In the genomic region with DNA sequence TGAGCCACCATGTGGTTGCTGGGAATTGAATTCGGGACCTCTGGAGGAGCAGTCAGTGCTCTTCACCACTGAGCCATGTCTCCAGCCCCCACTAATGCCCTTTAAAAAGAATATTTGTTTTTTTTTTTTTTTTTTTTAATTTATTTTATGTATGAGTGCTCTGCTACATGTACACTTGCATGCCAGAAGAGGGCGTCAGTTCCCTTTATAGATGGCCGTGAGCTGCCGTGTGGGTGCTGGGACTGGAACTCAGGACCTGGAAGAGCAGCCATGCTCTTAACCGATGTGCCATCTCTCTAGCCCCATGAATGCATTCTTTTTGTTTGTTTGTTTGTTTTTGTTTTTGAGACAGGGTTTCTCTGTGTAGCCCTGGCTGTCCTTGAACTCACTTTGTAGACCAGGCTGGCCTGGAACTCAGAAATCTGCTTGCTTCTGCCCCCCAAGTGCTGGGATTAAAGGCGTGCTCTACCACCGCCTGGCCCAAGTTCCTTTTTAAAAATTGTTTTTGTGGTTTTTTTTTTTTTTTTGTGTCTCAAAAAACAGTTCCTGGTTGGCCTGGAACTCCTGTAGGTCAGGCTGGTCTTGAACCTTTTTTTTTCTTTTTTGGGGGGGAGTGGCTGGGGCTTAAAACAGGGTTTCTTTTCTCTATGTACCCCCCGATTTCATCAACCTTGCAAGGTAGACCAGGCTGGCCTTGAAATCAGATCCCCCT, we compare ENCODE assay signal across 17 mouse cellular contexts. TPM values are rescaled to one million over a fixed set of nuclear protein-coding genes. Genes with fewer than 3 reads are reported as not detected.
DNase-seq lines count a peak whose midpoint lies in the region; ATAC-seq and TF ChIP-seq lines count a peak whose summit lies in the region.
"Had no signal": no experiment of that assay in that cellular context is flagged by ENCODE, and none has a peak within 500 bp of the region (broad histone marks: within the 10 kb centered on the region; RNA-seq: fewer than 3 reads in every experiment).

No protein-coding gene starts in this region.

- DNase-seq in layer of hippocampus, adult 2 months (ENCODE audit: low spot score in 2 of 2) = no peak
- DNase-seq in layer of hippocampus, adult 18-20 months (ENCODE audit: low spot score in 2 of 2) = no peak
- DNase-seq in A20 (ENCODE audit: low read depth, low spot score) = peak; percentile 69
- DNase-seq in ES-CJ7 (ENCODE audit: low read depth, low spot score) = peak; percentile 55
- DNase-seq in gastrocnemius, postnatal 10 days = no peak
- DNase-seq: adrenal gland, postnatal 14 days; cerebellum, adult 9-11 months; embryo, embryonic 11 days; kidney, adult 2 months; lung, adult 18-20 months; thymus, adult 2 months had no signal

- no peaks in the 10 kb centered on the region for H3K36me3 ChIP-seq in macrophage (ENCODE audit: inconsistent target)
- H3K36me3 ChIP-seq: neural tube, embryonic 15.5 days had no signal

- peaks cover 96% of the 10 kb centered on the region for H3K79me2 ChIP-seq in macrophage (ENCODE audit: inconsistent target)

- no peak overlapping the region for H3K27ac ChIP-seq in layer of hippocampus, adult 2 months
- 0 out of 2 replicates have a peak overlapping the region, but pooled peaks have one; percentile 13 for H3K27ac ChIP-seq in macrophage
- H3K27ac ChIP-seq: forebrain, embryonic 13.5 days; limb, embryonic 10.5 days; neural tube, embryonic 15.5 days had no signal

- 62% methylated on average over 8 of the region's 8 CpGs for WGBS in macrophage (ENCODE audit: missing documents)

- no peak overlapping the region for H3K4me3 ChIP-seq in layer of hippocampus, adult 2 months
- no peak overlapping the region for H3K4me3 ChIP-seq in macrophage (ENCODE audit: inconsistent target)
- H3K4me3 ChIP-seq: forebrain, embryonic 13.5 days; limb, embryonic 10.5 days; neural tube, embryonic 15.5 days had no signal

- TF ChIP-seq CTCF in layer of hippocampus, adult 2 months (conservative IDR thresholded peaks at IDR 0.05) = peak; percentile 43

- no peak for ATAC-seq in erythroid progenitor cell, adult 5-6 weeks (replicated peaks; ENCODE audit: low FRiP score, poor library complexity, severe bottlenecking)
- ATAC-seq: forebrain, embryonic 13.5 days; hindbrain, embryonic 16.5 days had no signal

RNA-seq across cellular contexts. Expression of a gene that starts 5.0 kb away (rescaled TPM):
- total RNA-seq in layer of hippocampus, adult 2 months (2021) = 10 to 100 TPM; 27.8 to 37.7 TPM
- 10 to 100 TPM; 30.0 to 33.8 TPM for total RNA-seq in layer of hippocampus, adult 18-20 months (2021)
- 100 to 1,000 TPM in 23 of 26 experiments, 10 to 100 TPM in 3; 62.1 to 293 (median 204) TPM for total RNA-seq in macrophage (2018; cell fraction: chromatin; rRNA removed)
- total RNA-seq in macrophage (2018; cell fraction: cytosol; rRNA removed) = 100 to 1,000 TPM in 3 of 26 experiments, 10 to 100 TPM in 23; 52.7 to 107 (median 91.0) TPM
- total RNA-seq in macrophage (2018; cell fraction: nucleus; rRNA removed) = 100 to 1,000 TPM in 21 of 26 experiments, 10 to 100 TPM in 5; 76.5 to 218 (median 154) TPM
- 48.3 to 71.1 TPM (median 65.0 TPM) in 3 replicates for polyA plus RNA-seq in macrophage (2018)
- total RNA-seq in gastrocnemius, postnatal 10 days (2021) = 10 to 100 TPM; 12.2 to 17.2 TPM
- total RNA-seq in erythroid progenitor cell, adult 5-6 weeks (2015; ENCODE audit: low replicate concordance) = 17.6 and 20.5 TPM in 2 replicates
- 3.6 and 3.9 TPM in 2 replicates for total RNA-seq in erythroid progenitor cell, adult 5-6 weeks (2017; ENCODE audit: low replicate concordance)

Comparison
In these comparisons a context has a peak if more than half of its experiments do, and no peak if none do; other contexts are left out.
1. DNase-seq: peak in A20 (single experiment) and ES-CJ7 (single experiment); none in layer of hippocampus, adult 2 months (0 of 2), layer of hippocampus, adult 18-20 months (0 of 2) and gastrocnemius, postnatal 10 days (single experiment).